Mouse (Mus musculus): Measurements from ENCODE around the gene Thnsl2.

The Thnsl2 gene

GRCm38 (mm10) chr6:71143894-71144455 is at the start of gene Thnsl2:
Gene Thnsl2, minus strand, starts transcription at chr6:71144439.
- DNase-seq (ENCODE audit: low read depth, low spot score) = no peak

DNA sequence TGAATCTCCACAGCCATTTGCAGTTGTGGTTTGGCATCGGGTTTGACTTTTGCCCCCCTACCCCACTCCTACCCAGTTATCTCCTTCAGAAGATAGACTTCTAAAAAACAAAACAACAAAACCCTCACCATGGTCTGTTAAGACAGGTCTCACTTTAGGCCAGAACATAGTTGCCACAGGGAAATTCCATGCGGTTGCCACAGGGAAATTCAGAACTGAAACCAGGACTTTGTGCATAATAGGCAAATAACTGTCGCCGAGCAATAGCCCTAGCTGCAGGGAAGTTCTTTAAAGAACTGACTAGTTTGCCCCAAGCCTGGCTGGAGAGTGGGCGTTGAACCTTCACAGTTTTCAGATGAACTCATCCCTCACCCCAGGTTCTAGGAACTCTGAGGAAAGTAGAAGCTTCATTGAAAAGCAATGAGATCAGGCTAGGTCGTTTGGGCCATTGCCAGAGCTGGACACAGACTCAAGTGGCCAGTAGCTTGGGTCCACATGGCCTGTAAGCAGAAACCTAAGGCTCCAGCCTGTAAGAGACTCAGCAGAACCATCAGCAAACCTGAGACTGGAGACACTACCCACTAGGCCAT is 49.0 kb upstream of the Thnsl2 start:
- DNase-seq (ENCODE audit: low read depth, low spot score) = no peak

DNA sequence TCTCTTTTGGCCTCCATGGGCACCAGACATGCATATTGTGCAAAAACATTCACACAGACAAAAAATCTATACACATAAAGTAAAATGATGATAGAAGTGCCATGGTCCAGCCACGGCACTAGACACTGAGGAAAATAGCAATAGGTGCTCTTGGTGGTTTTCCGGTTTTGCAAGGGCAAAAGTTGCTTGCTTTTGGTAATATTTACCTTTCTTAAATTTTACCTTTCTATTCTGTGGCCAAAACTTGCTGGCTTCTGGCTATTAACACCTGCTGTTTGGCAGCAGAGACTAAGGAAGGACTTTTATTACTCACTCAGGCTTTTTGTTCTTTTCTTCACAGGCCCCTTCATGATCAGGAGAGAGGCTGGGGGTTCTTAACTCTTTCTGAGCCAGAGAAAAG is 46.3 kb upstream of the Thnsl2 start:
- no peak for DNase-seq (ENCODE audit: low read depth, low spot score)

- no peak for DNase-seq (ENCODE audit: low read depth, low spot score)
Observed at GRCm38 (mm10) chr6:71189578-71189977, 45.3 kb upstream of the Thnsl2 start.

GRCm38 (mm10) chr6:71184941-71185604 is 40.8 kb upstream of the Thnsl2 start:
- no peak for DNase-seq (ENCODE audit: low read depth, low spot score)

DNA sequence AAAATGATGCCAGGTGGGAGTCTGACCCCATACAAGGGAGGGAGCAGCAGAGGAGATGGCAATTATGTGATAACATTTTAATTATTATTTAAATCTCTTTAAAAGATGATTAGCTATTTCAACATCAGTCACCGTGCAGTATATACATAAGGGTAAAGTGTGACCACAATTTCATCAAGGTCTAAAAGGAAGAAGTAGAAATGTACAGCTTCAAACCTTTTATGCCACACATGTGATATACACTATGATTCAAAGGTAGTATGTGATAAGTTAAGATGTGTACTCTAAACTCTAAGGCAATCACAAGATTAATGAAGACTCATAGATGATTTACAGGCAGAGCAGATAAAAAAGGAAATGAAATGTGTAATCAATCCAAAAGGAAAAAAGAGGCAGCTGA is 36.4 kb upstream of the Thnsl2 start:
- DNase-seq (ENCODE audit: low read depth, low spot score) = no peak

DNA sequence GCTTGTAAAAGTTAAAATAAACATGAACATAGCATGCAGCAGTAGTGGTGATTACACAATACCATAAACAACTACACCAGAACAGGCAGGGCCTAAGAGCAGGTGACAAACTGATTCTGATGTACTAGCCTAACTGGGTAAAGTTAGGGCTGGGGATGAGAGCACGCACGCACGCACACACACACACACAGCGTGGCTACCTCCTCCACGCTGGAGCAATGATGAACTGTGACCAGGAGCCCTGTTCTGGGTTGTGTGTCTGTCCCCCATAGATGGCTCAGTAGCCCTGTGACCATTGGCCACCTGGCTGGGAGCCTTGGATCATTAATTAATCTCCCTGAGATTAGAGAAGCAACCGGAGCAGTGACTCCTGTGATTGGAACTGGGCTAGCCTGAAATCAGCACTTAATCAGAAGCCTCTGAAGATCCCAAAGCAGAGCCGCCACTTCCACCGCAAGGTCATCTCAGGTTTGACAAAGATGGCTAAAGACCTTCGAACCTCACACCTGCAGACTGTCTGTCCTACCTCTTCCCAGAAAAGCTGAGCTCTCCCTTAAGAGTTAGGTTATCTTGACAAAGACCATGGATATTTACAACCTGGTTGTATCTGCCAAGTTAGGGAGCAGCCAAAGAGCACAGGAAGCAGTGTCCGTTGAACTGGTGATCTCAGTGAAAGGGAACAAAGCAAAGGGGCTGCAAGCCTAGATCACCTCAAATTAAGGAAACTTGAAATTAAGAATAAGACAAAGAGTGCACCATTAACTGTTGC is 28.8 kb upstream of the Thnsl2 start:
- DNase-seq (ENCODE audit: low read depth, low spot score) = no peak

DNA sequence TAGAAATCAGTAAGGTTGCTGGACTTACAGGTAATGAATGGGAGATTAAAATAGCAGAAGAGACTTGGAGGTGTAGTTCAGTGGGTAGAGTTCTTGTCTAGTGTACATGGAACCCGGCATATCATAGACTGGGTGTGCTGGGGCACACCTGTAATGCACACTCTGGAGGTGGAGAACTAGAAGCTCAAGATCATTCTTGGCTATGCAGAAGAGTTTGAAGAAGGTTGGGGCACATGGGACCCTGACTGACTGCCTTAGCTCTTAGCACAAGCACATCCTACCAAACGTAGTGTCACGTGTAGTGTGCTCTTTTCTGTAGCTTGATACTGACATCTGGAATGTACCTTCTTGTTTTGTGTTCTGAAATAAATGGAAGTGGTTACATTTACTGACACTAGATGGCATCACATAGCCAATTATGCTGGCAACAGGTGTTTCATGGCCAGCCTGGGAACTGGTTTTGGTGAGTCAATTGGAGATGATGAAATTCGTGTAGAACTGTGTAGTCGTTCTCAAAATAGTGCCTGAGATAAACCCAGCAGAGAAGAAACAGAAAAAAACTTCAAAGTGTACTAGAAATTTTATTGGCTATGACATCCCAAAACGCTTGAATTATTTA is 22.4 kb upstream of the Thnsl2 start:
- DNase-seq (ENCODE audit: low read depth, low spot score) = no peak

DNA sequence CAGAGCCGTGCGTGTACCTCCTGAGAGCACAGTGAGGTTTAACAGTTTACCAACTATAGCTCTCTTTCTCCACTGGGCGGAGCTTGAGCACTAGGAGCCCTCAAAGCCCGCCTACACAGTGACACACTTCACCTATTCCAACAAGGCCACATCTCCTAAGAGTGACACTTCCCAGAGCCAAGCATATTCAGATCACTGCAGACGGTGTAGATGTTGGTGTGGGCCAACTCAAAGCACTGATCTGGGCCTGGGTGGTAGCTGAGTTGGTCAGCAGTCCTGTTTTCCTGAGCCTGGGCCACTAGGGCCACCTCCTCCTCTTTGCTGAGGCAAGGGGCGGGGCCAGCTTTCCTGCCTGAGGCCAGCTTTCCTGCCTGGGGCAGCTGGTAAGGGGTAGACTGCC is 20.2 kb upstream of the Thnsl2 start:
- DNase-seq (ENCODE audit: low read depth, low spot score) = no peak

DNA sequence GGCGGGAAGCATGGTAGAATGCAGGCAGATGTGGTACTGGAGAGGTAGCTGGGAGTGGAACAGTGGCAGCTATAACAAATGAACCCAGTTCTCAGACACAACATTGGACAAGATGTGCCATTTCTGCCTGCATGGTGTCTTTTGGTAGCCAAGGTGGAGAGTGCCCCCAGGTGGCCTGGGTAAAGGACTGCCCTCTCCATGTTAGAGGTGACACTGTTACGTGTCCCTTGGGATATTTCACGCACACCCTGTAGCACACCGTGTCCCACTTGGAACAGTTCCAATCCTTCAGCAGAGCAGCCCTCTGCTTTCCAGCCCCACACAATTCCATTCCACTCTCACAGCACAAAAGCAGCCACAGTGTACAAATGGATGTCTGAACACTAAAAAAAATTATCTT is 18.0 kb upstream of the Thnsl2 start:
- DNase-seq (ENCODE audit: low read depth, low spot score) = no peak

- no peak for DNase-seq (ENCODE audit: low read depth, low spot score)
Observed at GRCm38 (mm10) chr6:71161290-71161689, 17.1 kb upstream of the Thnsl2 start.

- no peak for DNase-seq (ENCODE audit: low read depth, low spot score)
Observed at GRCm38 (mm10) chr6:71156674-71157326, 12.6 kb upstream of the Thnsl2 start.

- no peak for DNase-seq (ENCODE audit: low read depth, low spot score)
Observed at GRCm38 (mm10) chr6:71154861-71155260, 10.6 kb upstream of the Thnsl2 start.

- no peak for DNase-seq (ENCODE audit: low read depth, low spot score)
Observed at GRCm38 (mm10) chr6:71153486-71153885, 9.2 kb upstream of the Thnsl2 start.

DNA sequence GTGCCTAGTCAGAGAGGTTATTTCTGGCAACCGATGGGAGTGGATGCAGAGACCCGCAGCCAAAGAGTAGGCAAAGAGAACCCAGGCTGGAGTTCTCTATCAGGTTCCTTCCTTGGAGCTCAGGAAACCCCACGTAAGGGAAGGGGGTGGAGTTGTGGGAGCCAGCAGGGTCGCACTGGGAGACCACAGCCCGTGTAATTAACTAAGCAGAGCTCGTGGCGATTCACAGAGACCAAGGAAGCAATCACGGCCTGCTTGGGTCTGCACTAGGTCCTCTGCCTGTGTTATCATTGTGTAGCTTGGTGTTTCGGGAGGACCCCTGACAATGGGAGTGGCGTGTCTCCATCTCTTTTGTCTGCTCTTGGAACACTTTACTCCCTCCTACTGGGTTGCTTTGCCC is 6.9 kb upstream of the Thnsl2 start:
- DNase-seq (ENCODE audit: low read depth, low spot score) = no peak

GRCm38 (mm10) chr6:71149534-71149933 is 5.3 kb upstream of the Thnsl2 start:
- DNase-seq (ENCODE audit: low read depth, low spot score) = no peak

DNA sequence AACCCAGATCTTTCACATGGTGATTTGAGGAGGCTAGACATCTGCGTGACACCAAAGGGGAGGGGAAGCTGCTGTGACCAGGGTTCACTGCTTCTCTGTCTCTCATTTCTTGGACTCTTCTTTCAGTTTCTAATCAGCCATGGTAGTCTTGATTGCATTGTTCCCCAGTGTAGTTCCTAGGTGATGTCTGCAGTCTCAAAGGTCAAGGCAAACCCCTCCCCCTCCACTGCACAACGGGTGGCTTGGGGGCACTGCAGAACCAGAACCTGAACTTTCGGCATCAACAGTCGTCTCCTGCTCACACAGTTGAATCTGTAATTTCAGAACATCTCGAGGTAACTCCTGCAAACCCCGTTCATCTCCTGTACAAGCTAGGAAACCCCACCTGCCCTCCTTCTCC is 4.1 kb upstream of the Thnsl2 start:
- no peak for DNase-seq (ENCODE audit: low read depth, low spot score)

- DNase-seq (ENCODE audit: low read depth, low spot score) = no peak
Observed at GRCm38 (mm10) chr6:71145288-71145989, 1.2 kb upstream of the Thnsl2 start.

DNA sequence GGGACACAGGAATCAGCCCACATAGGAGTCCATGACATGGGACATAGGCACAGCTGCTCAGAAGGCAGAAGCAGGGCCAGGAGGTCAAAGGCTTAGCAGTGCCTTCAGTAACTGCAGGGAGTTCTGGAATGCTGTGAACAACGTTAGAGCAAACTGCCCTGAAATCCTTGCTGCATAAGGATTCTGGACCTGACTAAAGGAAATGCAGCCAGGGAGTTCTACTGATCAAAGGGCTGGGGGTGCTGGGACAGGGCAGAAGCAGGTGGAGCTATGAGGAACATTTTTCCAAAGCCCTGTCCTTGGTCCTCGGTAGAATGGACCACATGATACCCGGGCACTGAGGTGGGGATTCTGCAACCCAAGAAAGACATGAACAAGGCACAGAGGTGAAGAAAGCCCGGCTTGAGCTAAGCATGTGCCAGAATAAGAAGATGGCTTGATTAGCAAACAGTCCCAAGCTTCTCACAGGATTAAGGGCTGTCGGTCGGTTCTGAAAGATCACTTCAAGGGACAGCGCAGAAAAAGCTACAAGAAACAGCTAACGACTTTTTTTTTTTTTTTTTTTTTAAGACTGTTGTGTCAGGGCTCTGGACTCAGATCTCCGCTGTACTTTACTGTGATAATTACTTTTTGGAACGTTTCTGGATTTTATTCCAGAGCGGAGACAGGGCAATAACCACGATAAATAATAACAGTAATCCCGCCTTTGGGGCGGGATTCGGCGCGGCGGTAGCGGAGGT is 915 bp downstream of the Thnsl2 start:
- DNase-seq (ENCODE audit: low read depth, low spot score) = no peak

GRCm38 (mm10) chr6:71135031-71135430 is 9.2 kb downstream of the Thnsl2 start:
- no peak for DNase-seq (ENCODE audit: low read depth, low spot score)
